Mouse (Mus musculus): Measurements from ENCODE around the gene Phactr1. TPM values are rescaled to one million over a fixed set of nuclear protein-coding genes. Genes with fewer than 3 reads are reported as not detected.

The Phactr1 gene
- polyA plus RNA-seq, 1 experiment from 2014 or later, result 15.5 TPM

DNA sequence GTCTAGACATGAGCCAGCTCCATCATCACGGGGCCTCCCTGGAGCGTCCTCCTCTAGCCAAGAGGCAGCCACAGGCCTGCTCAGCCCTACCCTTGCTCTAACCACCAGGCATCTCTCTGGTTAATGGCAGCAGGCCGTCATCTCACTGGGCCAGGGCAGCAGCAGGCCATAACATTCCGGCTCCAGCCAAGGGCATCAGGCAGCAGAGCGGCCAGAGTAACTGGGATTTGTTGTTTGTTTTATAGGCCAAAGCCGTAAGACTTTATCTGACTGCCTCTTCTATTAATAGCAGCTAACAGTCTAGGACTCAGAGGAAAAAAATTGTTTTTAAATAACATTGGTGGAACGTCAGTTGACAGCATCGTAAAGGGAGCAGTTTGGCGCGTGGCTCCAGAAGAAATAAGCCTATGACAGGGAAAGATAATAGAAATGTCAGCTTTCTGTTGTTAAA lies 451.3 kb downstream of the Phactr1 start:
- Histone ChIP-seq H3K9ac (ENCODE audit: low read length) (no peak overlapping the region), H3K27me3 (ENCODE audit: control insufficient read depth, insufficient read depth, low read length) (no peaks in the 10 kb centered on the region), H3K27ac (ENCODE audit: low read depth, low read length) (no peak overlapping the region), H3K4me1 (ENCODE audit: control insufficient read depth, insufficient read depth, low read length) (no peaks in the 10 kb centered on the region), H3K36me3 (ENCODE audit: control insufficient read depth, insufficient read depth, low read length) (no peaks in the 10 kb centered on the region), H3K9me3 (ENCODE audit: control insufficient read depth, low read length) (no peaks in the 10 kb centered on the region), H3K4me3 (ENCODE audit: low read depth, low read length) (no peak overlapping the region), H3K4me2 (no peak overlapping the region)
- DNase-seq (ENCODE audit: low spot score, missing footprints), result no peak
- 84% methylated on average over 10 of the region's 10 CpGs for WGBS
- ATAC-seq (ENCODE audit: low FRiP score), result no peak

GRCm38 (mm10) chr13:43132859-43133258 lies 452.4 kb downstream of the Phactr1 start:
- Histone ChIP-seq H3K36me3 (ENCODE audit: control insufficient read depth, insufficient read depth, low read length) (no peaks in the 10 kb centered on the region), H3K27ac (ENCODE audit: low read depth, low read length) (no peak overlapping the region), H3K4me2 (no peak overlapping the region), H3K4me1 (ENCODE audit: control insufficient read depth, insufficient read depth, low read length) (no peaks in the 10 kb centered on the region), H3K27me3 (ENCODE audit: control insufficient read depth, insufficient read depth, low read length) (no peaks in the 10 kb centered on the region), H3K4me3 (ENCODE audit: low read depth, low read length) (no peak overlapping the region), H3K9ac (ENCODE audit: low read length) (no peak overlapping the region), H3K9me3 (ENCODE audit: control insufficient read depth, low read length) (no peaks in the 10 kb centered on the region)
- WGBS, result 72% methylated on average over 9 of the region's 9 CpGs
- no peak for DNase-seq (ENCODE audit: low spot score, missing footprints)
- ATAC-seq (ENCODE audit: low FRiP score), result no peak

- no peaks in the 10 kb centered on the region for H3K4me1 ChIP-seq (ENCODE audit: control insufficient read depth, insufficient read depth, low read length)
- H3K4me3 ChIP-seq (ENCODE audit: low read depth, low read length), result no peak overlapping the region
- no peaks in the 10 kb centered on the region for H3K9me3 ChIP-seq (ENCODE audit: control insufficient read depth, low read length)
- 84% methylated on average over 7 of the region's 7 CpGs for WGBS
- DNase-seq (ENCODE audit: low spot score, missing footprints) (no peak), ATAC-seq (ENCODE audit: low FRiP score) (no peak)
- no peak overlapping the region for H3K9ac ChIP-seq (ENCODE audit: low read length)
- no peak overlapping the region for H3K4me2 ChIP-seq
- no peaks in the 10 kb centered on the region for H3K27me3 ChIP-seq (ENCODE audit: control insufficient read depth, insufficient read depth, low read length)
- H3K36me3 ChIP-seq (ENCODE audit: control insufficient read depth, insufficient read depth, low read length), result no peaks in the 10 kb centered on the region
- no peak overlapping the region for H3K27ac ChIP-seq (ENCODE audit: low read depth, low read length)
Observed at GRCm38 (mm10) chr13:43133400-43133799, 453.0 kb downstream of the Phactr1 start.

GRCm38 (mm10) chr13:43134468-43134867 lies 454.0 kb downstream of the Phactr1 start:
- WGBS, result 89% methylated on average over 4 of the region's 4 CpGs
- Histone ChIP-seq H3K4me2 (no peak overlapping the region), H3K4me3 (ENCODE audit: low read depth, low read length) (no peak overlapping the region), H3K9me3 (ENCODE audit: control insufficient read depth, low read length) (no peaks in the 10 kb centered on the region), H3K36me3 (ENCODE audit: control insufficient read depth, insufficient read depth, low read length) (no peaks in the 10 kb centered on the region), H3K9ac (ENCODE audit: low read length) (no peak overlapping the region), H3K4me1 (ENCODE audit: control insufficient read depth, insufficient read depth, low read length) (no peaks in the 10 kb centered on the region), H3K27ac (ENCODE audit: low read depth, low read length) (no peak overlapping the region), H3K27me3 (ENCODE audit: control insufficient read depth, insufficient read depth, low read length) (no peaks in the 10 kb centered on the region)
- ATAC-seq (ENCODE audit: low FRiP score) (no peak), DNase-seq (ENCODE audit: low spot score, missing footprints) (no peak)

- DNase-seq (ENCODE audit: low spot score, missing footprints) (no peak), ATAC-seq (ENCODE audit: low FRiP score) (no peak)
- Histone ChIP-seq H3K4me1 (ENCODE audit: control insufficient read depth, insufficient read depth, low read length) (no peaks in the 10 kb centered on the region), H3K27ac (ENCODE audit: low read depth, low read length) (no peak overlapping the region), H3K4me3 (ENCODE audit: low read depth, low read length) (no peak overlapping the region), H3K9me3 (ENCODE audit: control insufficient read depth, low read length) (no peaks in the 10 kb centered on the region), H3K27me3 (ENCODE audit: control insufficient read depth, insufficient read depth, low read length) (no peaks in the 10 kb centered on the region), H3K36me3 (ENCODE audit: control insufficient read depth, insufficient read depth, low read length) (no peaks in the 10 kb centered on the region), H3K4me2 (no peak overlapping the region), H3K9ac (ENCODE audit: low read length) (no peak overlapping the region)
- 77% methylated on average over 7 of the region's 7 CpGs for WGBS
Observed at GRCm38 (mm10) chr13:43144720-43145418, 464.4 kb downstream of the Phactr1 start.

DNA sequence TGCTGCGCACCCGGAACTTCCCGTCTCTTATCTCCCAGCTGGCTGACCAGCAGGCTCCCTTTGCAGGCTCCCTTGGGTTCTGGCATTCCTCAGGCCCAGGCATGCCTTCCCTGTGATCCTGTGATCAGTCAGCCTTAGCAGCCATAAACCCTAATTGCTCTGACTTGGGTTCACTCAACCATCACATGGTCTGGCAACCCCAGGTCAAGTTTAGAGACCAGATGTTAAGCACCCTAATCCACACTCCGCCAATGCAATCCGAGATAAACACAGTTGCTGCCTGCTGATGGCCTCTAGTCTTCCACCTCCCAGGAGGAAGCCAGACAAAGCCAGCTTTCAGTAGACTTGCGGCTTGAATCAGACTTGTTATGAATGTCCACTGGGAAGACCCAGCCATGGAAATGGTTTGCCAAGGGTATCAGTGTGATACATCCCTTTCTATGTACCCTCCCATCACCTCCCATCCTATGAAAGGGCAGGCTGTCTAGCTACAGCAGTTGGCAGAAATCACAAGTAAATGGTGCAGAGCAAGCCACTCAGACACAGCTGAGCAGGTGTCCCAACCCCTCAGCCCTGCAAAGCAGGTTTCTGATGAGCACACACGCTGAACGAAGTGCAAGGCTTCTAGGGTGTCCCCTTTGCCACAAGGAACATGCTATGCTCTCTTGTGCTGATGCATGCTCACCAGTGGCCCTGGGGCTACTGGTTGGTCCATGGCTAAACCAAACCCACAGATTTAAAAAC lies 466.3 kb downstream of the Phactr1 start:
- no peak overlapping the region for H3K27ac ChIP-seq (ENCODE audit: low read depth, low read length)
- no peaks in the 10 kb centered on the region for H3K27me3 ChIP-seq (ENCODE audit: control insufficient read depth, insufficient read depth, low read length)
- H3K4me3 ChIP-seq (ENCODE audit: low read depth, low read length), result no peak overlapping the region
- DNase-seq (ENCODE audit: low spot score, missing footprints) (no peak), ATAC-seq (ENCODE audit: low FRiP score) (no peak)
- H3K4me1 ChIP-seq (ENCODE audit: control insufficient read depth, insufficient read depth, low read length), result no peaks in the 10 kb centered on the region
- no peaks in the 10 kb centered on the region for H3K36me3 ChIP-seq (ENCODE audit: control insufficient read depth, insufficient read depth, low read length)
- 72% methylated on average over 8 of the region's 8 CpGs for WGBS
- no peak overlapping the region for H3K4me2 ChIP-seq
- H3K9ac ChIP-seq (ENCODE audit: low read length), result no peak overlapping the region
- H3K9me3 ChIP-seq (ENCODE audit: control insufficient read depth, low read length), result no peaks in the 10 kb centered on the region

GRCm38 (mm10) chr13:43148692-43149091 lies 468.3 kb downstream of the Phactr1 start:
- Histone ChIP-seq H3K4me1 (ENCODE audit: control insufficient read depth, insufficient read depth, low read length) (no peaks in the 10 kb centered on the region), H3K27ac (ENCODE audit: low read depth, low read length) (no peak overlapping the region), H3K27me3 (ENCODE audit: control insufficient read depth, insufficient read depth, low read length) (no peaks in the 10 kb centered on the region), H3K9ac (ENCODE audit: low read length) (no peak overlapping the region), H3K4me2 (no peak overlapping the region), H3K36me3 (ENCODE audit: control insufficient read depth, insufficient read depth, low read length) (peaks cover 2% of the 10 kb centered on the region), H3K4me3 (ENCODE audit: low read depth, low read length) (no peak overlapping the region), H3K9me3 (ENCODE audit: control insufficient read depth, low read length) (no peaks in the 10 kb centered on the region)
- ATAC-seq (ENCODE audit: low FRiP score) (no peak), DNase-seq (ENCODE audit: low spot score, missing footprints) (no peak)
- 84% methylated on average over 4 of the region's 4 CpGs for WGBS

- Histone ChIP-seq H3K9me3 (ENCODE audit: control insufficient read depth, low read length) (no peaks in the 10 kb centered on the region), H3K36me3 (ENCODE audit: control insufficient read depth, insufficient read depth, low read length) (peaks cover 4% of the 10 kb centered on the region), H3K9ac (ENCODE audit: low read length) (no peak overlapping the region), H3K4me3 (ENCODE audit: low read depth, low read length) (no peak overlapping the region), H3K4me1 (ENCODE audit: control insufficient read depth, insufficient read depth, low read length) (no peaks in the 10 kb centered on the region), H3K27ac (ENCODE audit: low read depth, low read length) (no peak overlapping the region), H3K27me3 (ENCODE audit: control insufficient read depth, insufficient read depth, low read length) (no peaks in the 10 kb centered on the region), H3K4me2 (no peak overlapping the region)
- ATAC-seq (ENCODE audit: low FRiP score), result no peak
- DNase-seq (ENCODE audit: low spot score, missing footprints), result no peak
- WGBS, result 79% methylated on average over 3 of the region's 3 CpGs
Observed at GRCm38 (mm10) chr13:43149661-43150060, 469.2 kb downstream of the Phactr1 start.

- no peak for ATAC-seq (ENCODE audit: low FRiP score)
- Histone ChIP-seq H3K27me3 (ENCODE audit: control insufficient read depth, insufficient read depth, low read length) (no peaks in the 10 kb centered on the region), H3K4me3 (ENCODE audit: low read depth, low read length) (no peak overlapping the region), H3K4me1 (ENCODE audit: control insufficient read depth, insufficient read depth, low read length) (no peaks in the 10 kb centered on the region), H3K9me3 (ENCODE audit: control insufficient read depth, low read length) (no peaks in the 10 kb centered on the region), H3K9ac (ENCODE audit: low read length) (no peak overlapping the region), H3K27ac (ENCODE audit: low read depth, low read length) (no peak overlapping the region), H3K4me2 (no peak overlapping the region), H3K36me3 (ENCODE audit: control insufficient read depth, insufficient read depth, low read length) (peaks cover 4% of the 10 kb centered on the region)
- no peak for DNase-seq (ENCODE audit: low spot score, missing footprints)
- WGBS, result 92% methylated on average over 14 of the region's 14 CpGs
Observed at GRCm38 (mm10) chr13:43152005-43152520, 471.6 kb downstream of the Phactr1 start.
